In the genomic region with DNA sequence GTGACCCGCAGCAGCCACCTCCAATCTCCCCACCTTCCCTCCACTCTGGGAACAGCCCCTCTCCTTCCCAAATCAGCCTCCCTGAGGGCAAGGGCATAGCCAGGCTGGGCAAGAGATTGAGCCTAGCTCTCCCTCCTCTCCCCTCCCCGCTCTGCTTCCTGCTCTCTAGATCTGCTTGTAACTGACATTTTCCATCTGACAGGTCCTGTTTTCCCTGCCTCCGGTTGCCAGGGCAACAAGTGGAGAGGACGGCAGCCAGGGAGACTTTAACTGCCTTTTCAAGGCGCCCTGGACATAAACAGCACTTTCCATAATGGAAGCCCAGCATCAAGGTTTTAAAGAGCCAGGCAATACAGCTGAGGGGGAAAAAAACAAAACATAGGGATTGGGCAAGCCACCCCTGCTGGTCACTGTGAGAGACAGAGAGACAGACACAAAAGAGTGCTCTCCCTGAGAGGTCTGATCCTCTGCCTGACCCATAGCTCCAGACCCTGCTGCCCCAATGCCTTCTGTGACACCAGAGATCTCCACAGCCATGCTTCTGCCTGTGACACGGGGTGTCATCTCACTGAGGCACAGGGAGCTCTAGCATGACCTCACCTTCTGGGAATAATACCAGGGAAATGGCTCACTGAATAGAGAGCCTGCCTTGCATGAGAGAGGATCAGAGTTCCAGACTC, we compare ENCODE assay signal across 8 mouse cellular contexts. TPM values are rescaled to one million over a fixed set of nuclear protein-coding genes. Genes with fewer than 3 reads are reported as not detected.
DNase-seq lines count a peak whose midpoint lies in the region; ATAC-seq and TF ChIP-seq lines count a peak whose summit lies in the region.

No protein-coding gene starts in this region.

- no peak overlapping the region for H3K9ac ChIP-seq in heart, postnatal 0 days (replicated peaks; ENCODE audit: low read depth, low read length)
- H3K9ac ChIP-seq in midbrain, embryonic 14.5 days (replicated peaks; ENCODE audit: low read length): peak overlapping the region; percentile 18

- H3K9me3 ChIP-seq in heart, postnatal 0 days (replicated peaks; ENCODE audit: control insufficient read depth, low read length): no peaks in the 10 kb centered on the region
- H3K9me3 ChIP-seq in midbrain, embryonic 14.5 days (ENCODE audit: control insufficient read depth, low read length): no peaks in the 10 kb centered on the region

- H3K4me3 ChIP-seq in heart, postnatal 0 days (ENCODE audit: low read depth, low read length): no peak overlapping the region
- H3K4me3 ChIP-seq in midbrain, embryonic 14.5 days (replicated peaks; ENCODE audit: low read depth, low read length): no peak overlapping the region

- TF ChIP-seq CTCF in heart, postnatal 0 days (IDR thresholded peaks at IDR 0.05; ENCODE audit: low read depth): no peak

- H3K4me2 ChIP-seq in heart, postnatal 0 days (ENCODE audit: low read depth, low read length): no peak overlapping the region
- H3K4me2 ChIP-seq in midbrain, embryonic 14.5 days (ENCODE audit: low read length): peak overlapping the region; percentile 24

- 7% methylated on average over 6 of the region's 6 CpGs for WGBS in heart, postnatal 0 days
- 2% methylated on average over 6 of the region's 6 CpGs for WGBS in midbrain, embryonic 14.5 days

- TF ChIP-seq EP300 in heart, postnatal 0 days (IDR thresholded peaks at IDR 0.05; ENCODE audit: low read depth): no peak

- 0 out of 2 replicates have a peak, but pooled peaks cover 3% of the 10 kb centered on the region for H3K4me1 ChIP-seq in heart, postnatal 0 days (ENCODE audit: control insufficient read depth, insufficient read depth)
- H3K4me1 ChIP-seq in midbrain, embryonic 14.5 days (ENCODE audit: control insufficient read depth, insufficient read depth, low read length): peaks cover 41% of the 10 kb centered on the region

- no peak for ATAC-seq in heart, postnatal 0 days (ENCODE audit: insufficient read depth, low read depth)
- peak; percentile 68; the same call in 1 of the 2 replicates for ATAC-seq in midbrain, embryonic 14.5 days (ENCODE audit: low FRiP score, low TSS enrichment)

- H3K27me3 ChIP-seq in heart, postnatal 0 days (ENCODE audit: control insufficient read depth, insufficient read depth, low read length): 0 out of 2 replicates have a peak, but pooled peaks cover 4% of the 10 kb centered on the region
- no peaks in the 10 kb centered on the region for H3K27me3 ChIP-seq in midbrain, embryonic 14.5 days (ENCODE audit: control insufficient read depth, insufficient read depth, low read length)

- peak; percentile 24 to 55 for DNase-seq in frontal cortex, adult 2 months (ENCODE audit: extremely low spot score in 1 of 2, low spot score in 1 of 2)
- DNase-seq in frontal cortex, postnatal 14 days (ENCODE audit: low spot score in 2 of 2): no peak
- DNase-seq in brain, embryonic 18.5 days (ENCODE audit: low read depth, low spot score): peak; percentile 71
- DNase-seq in heart, postnatal 0 days (ENCODE audit: low spot score): peak; percentile 52
- peak; percentile 70 to 88 for DNase-seq in kidney, postnatal 25 days
- peak; percentile 89 for DNase-seq in midbrain, embryonic 14.5 days
- DNase-seq in natural killer cell, adult 2 months (ENCODE audit: low spot score in 2 of 2): no peak
- DNase-seq in urinary bladder, postnatal 25 days (ENCODE audit: low spot score): no peak

- no peak overlapping the region for H3K27ac ChIP-seq in heart, postnatal 0 days (ENCODE audit: low read depth)
- peak overlapping the region; percentile 93 for H3K27ac ChIP-seq in midbrain, embryonic 14.5 days (replicated peaks; ENCODE audit: low read depth, low read length)

- no peaks in the 10 kb centered on the region for H3K36me3 ChIP-seq in heart, postnatal 0 days (replicated peaks; ENCODE audit: control insufficient read depth, insufficient read depth, low read length)
- H3K36me3 ChIP-seq in midbrain, embryonic 14.5 days (ENCODE audit: control insufficient read depth, insufficient read depth, low read length): no peaks in the 10 kb centered on the region

RNA-seq across cellular contexts. Expression of a gene that starts 57.2 kb away (rescaled TPM):
- polyA plus RNA-seq in frontal cortex, adult 2 months (2012; rRNA removed): 0.25 and 0.34 TPM in 2 replicates
- total RNA-seq in heart, postnatal 0 days (2014; rRNA removed; ENCODE audit: low replicate concordance): 0.08 TPM in 1 of 2 replicates, not detected in the other
- polyA plus RNA-seq in heart, postnatal 0 days (2015; fragmentation: Nextera tagmentation; extraction: Ambion mirVana): not detected in 2 replicates
- 0.12 TPM in 1 of 2 replicates, not detected in the other for polyA plus RNA-seq in midbrain, embryonic 14.5 days (2014; fragmentation: Nextera tagmentation; extraction: Ambion mirVana)

Comparison
In these comparisons a context has a peak if more than half of its experiments do, and no peak if none do; other contexts are left out.
1. DNase-seq: peak in frontal cortex, adult 2 months (2 of 2), brain, embryonic 18.5 days (single experiment), heart, postnatal 0 days (single experiment), kidney, postnatal 25 days (2 of 2) and midbrain, embryonic 14.5 days (single experiment); none in frontal cortex, postnatal 14 days (0 of 2), natural killer cell, adult 2 months (0 of 2) and urinary bladder, postnatal 25 days (single experiment).